Mouse (Mus musculus) stomach, embryonic 14.5 days (tissue): ENCODE measurements around the gene Tm2d3. TPM values are rescaled to one million over a fixed set of nuclear protein-coding genes. Genes with fewer than 3 reads are reported as not detected.

Source experiments
- ATAC-seq: fragments of 200-750 bp; cut with Nextera tagmentation; 2 replicates; pipeline ENCODE4 v1.8.0; 2017; ENCODE audit warnings: low read depth, moderate TSS enrichment; ENCODE audit not compliant: insufficient number of reproducible peaks, insufficient read depth, low FRiP score
- H3K27ac ChIP-seq: fragments of 300-500 bp; sonication (generic); 2 replicates; pipeline ENCODE4 v1.5.1; 2014; ENCODE audit warnings: mild to moderate bottlenecking, low read length, moderate library complexity, mixed read lengths
- H3K27me3 ChIP-seq: fragments of 300-500 bp; sonication (generic); 2 replicates; pipeline ENCODE4 v1.6.1; 2014; ENCODE audit warnings: low read length, control low read depth, mixed read lengths; ENCODE audit not compliant: control insufficient read depth, insufficient read depth
- H3K36me3 ChIP-seq: fragments of 300-500 bp; sonication (generic); 2 replicates; pipeline ENCODE4 v1.6.1; 2014; ENCODE audit warnings: mild to moderate bottlenecking, control low read depth, low read length, moderate library complexity, mixed read lengths; ENCODE audit not compliant: control insufficient read depth, insufficient read depth
- H3K4me1 ChIP-seq: fragments of 300-500 bp; sonication (generic); 2 replicates; pipeline ENCODE4 v1.6.1; 2014; ENCODE audit warnings: low read length, control low read depth, mixed read lengths; ENCODE audit not compliant: control insufficient read depth, insufficient read depth
- H3K4me2 ChIP-seq: fragments of 300-500 bp; sonication (generic); replicated peaks from 2 replicates; pipeline ENCODE4 v1.6.1; 2014; ENCODE audit warnings: low read depth, low read length, control low read depth
- H3K4me3 ChIP-seq: fragments of 300-500 bp; sonication (generic); 2 replicates; pipeline ENCODE4 v1.5.1; 2014; ENCODE audit warnings: low read depth, low read length, control low read depth
- H3K9ac ChIP-seq: fragments of 300-500 bp; sonication (generic); replicated peaks from 2 replicates; pipeline ENCODE4 v1.6.1; 2014; ENCODE audit warnings: low read depth, mild to moderate bottlenecking, control low read depth, low read length, moderate library complexity, mixed read lengths
- H3K9me3 ChIP-seq: fragments of 300-500 bp; sonication (generic); 2 replicates; pipeline ENCODE4 v1.6.1; 2016; ENCODE audit warnings: low read depth, low read length, control low read depth; ENCODE audit not compliant: control insufficient read depth
- WGBS: fragments of 180-500 bp; shearing (Covaris S2); extraction: QIAGEN DNeasy Blood & Tissue Kit; methylation state at CpG from one replicate; pipeline ENCODE4 v1.1.7; 2014; 5-methylcytosine and 5-hydroxymethylcytosine counted together
- polyA plus RNA-seq: library from polyadenylated mRNA; unstranded; fragments of >200 nt; fragmentation: Nextera tagmentation; extraction: Ambion mirVana; gene quantifications from 2 replicates; pipeline ENCODE4 v1.2.1, GENCODE M21; 2014

Tm2d3 gene
- polyA plus RNA-seq, 1 experiment from 2014 or later, result 98.5 TPM

DNA sequence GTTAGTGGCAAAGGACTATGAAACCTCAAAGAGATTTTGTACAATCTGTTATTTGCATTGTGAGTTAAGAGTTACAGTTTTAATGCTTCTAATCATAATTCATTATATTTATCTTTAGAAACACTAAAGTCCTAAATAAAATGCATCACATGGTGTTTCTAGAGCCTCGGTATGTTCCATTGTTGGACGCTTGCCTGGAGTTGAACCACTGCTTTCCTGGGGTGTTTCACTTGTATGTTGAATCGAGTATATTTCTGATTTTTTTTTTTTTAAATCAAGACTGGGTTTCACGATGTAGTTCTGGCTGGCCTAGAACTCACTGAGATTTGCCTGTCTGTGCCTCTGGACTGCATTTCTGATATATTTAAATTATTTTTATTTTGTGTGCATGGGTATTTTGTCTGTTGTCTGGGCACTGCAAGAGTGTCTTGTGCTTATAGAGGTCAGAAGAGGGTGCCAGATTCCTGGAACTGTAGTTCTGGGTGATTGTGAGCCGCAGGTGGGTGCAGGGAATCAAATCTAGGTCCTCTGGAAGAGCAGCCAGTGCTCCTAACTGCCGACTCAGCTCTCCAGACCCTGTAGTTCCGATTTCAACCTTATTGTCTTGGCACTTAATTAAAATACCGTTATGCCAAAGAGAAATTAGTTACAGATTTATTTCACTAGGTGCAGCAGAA lies 1.1 kb downstream of the Tm2d3 start:
- ATAC-seq, result no peak
- no peaks in the 10 kb centered on the region for H3K27me3 ChIP-seq
- H3K9me3 ChIP-seq, result no peaks in the 10 kb centered on the region
- no peak overlapping the region for H3K27ac ChIP-seq
- H3K4me3 ChIP-seq, result no peak overlapping the region
- 84% methylated on average over 8 of the region's 8 CpGs for WGBS
- H3K9ac ChIP-seq, result no peak overlapping the region
- H3K36me3 ChIP-seq, result peaks cover 7% of the 10 kb centered on the region; the same call in 1 of the 2 replicates
- H3K4me2 ChIP-seq, result no peak overlapping the region
- peaks cover 8% of the 10 kb centered on the region; the same call in 1 of the 2 replicates for H3K4me1 ChIP-seq

DNA sequence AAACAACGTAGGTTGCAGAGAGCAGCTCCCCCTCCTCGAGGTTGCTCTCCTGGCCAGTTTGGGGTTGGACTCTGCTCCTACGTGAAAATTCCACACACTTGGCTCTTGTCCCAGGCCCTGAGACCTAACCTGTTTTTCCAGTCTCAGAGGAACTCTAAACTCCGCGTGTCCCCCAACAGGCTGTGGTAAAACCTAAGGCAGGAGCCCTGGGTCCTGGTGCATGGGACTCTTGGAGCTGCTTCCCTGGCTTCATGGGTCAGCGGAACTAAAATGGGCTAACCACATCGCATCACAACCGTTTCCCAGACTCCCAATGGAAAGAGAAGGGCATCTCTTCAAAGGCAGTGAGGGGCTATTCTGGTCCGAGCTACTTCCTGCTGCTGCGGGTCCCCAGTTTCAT lies 1.9 kb downstream of the Tm2d3 start:
- peak overlapping the region; percentile 78 for H3K27ac ChIP-seq
- H3K27me3 ChIP-seq, result no peaks in the 10 kb centered on the region
- 0% methylated on average over 10 of the region's 10 CpGs for WGBS
- peaks cover 8% of the 10 kb centered on the region; the same call in 1 of the 2 replicates for H3K4me1 ChIP-seq
- H3K4me3 ChIP-seq, result peak overlapping the region; percentile 72
- H3K36me3 ChIP-seq, result peaks cover 11% of the 10 kb centered on the region
- peak; percentile 56; the same call in 1 of the 2 replicates for ATAC-seq
- H3K9me3 ChIP-seq, result no peaks in the 10 kb centered on the region
- peak overlapping the region; percentile 83 for H3K4me2 ChIP-seq
- no peak overlapping the region; the same call in 1 of the 2 replicates for H3K9ac ChIP-seq

DNA sequence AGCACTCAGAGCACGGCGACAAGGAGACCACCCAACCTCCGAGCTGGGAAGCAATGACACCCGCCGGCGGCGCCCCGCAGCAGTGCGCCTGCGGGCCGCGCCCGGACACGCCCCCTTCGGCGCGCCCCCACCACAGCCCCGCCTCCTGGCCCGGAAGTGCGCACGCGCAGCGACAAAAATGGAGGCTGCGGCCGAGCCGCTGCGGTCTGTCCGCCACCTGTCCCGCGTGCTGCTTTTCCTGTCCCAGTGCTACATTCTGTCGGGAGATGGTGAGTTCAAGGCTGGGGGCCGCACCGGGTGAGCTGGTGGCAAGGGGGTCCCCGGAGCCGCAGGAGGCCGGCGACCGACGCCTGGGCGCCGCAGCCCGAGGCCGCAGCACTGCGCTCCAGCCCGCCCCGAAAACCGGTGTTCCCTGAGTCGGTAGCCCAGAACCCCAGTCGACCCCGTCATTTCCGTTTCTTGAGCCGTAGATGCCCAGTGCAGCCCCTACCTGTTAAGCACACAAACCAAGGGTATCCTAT lies 2.4 kb downstream of the Tm2d3 start:
- Histone ChIP-seq H3K4me2 (peak overlapping the region; percentile 83), H3K27ac (peak overlapping the region; percentile 78), H3K27me3 (no peaks in the 10 kb centered on the region), H3K4me3 (peak overlapping the region; percentile 72), H3K36me3 (peaks cover 16% of the 10 kb centered on the region), H3K9me3 (no peaks in the 10 kb centered on the region), H3K4me1 (peaks cover 8% of the 10 kb centered on the region; the same call in 1 of the 2 replicates), H3K9ac (peak overlapping the region; percentile 60)
- ATAC-seq, result peak; percentile 94
- under 1% methylated on average over 52 of the region's 52 CpGs for WGBS

DNA sequence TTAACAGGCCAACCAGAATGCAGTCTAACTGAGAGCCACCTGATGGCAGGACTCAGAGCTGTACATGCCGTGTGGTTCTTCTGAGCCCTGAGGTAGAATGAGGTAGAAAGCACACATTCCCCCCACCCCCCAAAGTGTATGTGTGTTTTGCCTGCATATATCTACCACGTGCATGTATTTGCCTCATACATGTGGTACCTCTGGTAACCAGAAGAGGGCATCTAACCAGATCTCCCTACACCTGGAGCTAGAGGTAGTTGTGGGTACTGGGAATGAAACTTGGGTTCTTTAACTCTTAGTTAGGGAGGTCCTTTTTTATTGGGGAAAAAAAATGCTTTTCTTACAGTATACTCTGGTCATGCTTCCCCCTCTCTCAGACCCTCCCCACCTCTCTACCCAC lies 5.5 kb downstream of the Tm2d3 start:
- H3K4me3 ChIP-seq, result no peak overlapping the region
- H3K4me2 ChIP-seq, result no peak overlapping the region
- WGBS, result 54% methylated on average over 2 of the region's 2 CpGs
- ATAC-seq, result no peak
- no peaks in the 10 kb centered on the region for H3K9me3 ChIP-seq
- H3K27ac ChIP-seq, result no peak overlapping the region
- H3K4me1 ChIP-seq, result peaks cover 8% of the 10 kb centered on the region; the same call in 1 of the 2 replicates
- peaks cover 31% of the 10 kb centered on the region for H3K36me3 ChIP-seq
- no peak overlapping the region for H3K9ac ChIP-seq
- H3K27me3 ChIP-seq, result no peaks in the 10 kb centered on the region

DNA sequence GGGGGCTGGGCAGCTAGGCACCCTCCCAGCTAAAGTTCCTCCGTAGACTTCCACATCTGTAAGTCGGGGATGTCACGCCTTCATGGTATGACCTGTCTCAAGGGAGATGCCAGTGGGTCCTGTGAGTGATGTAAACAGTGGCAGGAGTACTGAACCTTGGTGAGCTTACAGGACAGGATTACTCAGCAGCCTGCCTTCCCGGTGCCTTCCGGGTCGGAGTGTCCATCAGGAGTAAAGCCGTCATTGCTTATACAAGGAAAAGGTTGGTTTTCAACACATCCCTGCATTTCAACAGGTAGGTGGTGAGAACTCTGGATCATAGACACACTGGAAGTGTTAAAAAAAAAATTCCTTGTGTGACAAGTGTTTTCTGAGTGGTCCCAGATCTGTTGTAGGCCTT lies 11.1 kb downstream of the Tm2d3 start:
- Histone ChIP-seq H3K9ac (no peak overlapping the region), H3K27ac (no peak overlapping the region), H3K4me1 (no peaks in the 10 kb centered on the region), H3K36me3 (peaks cover 24% of the 10 kb centered on the region), H3K4me2 (no peak overlapping the region), H3K9me3 (no peaks in the 10 kb centered on the region), H3K27me3 (no peaks in the 10 kb centered on the region), H3K4me3 (no peak overlapping the region)
- ATAC-seq, result no peak
- WGBS, result 87% methylated on average over 7 of the region's 7 CpGs

DNA sequence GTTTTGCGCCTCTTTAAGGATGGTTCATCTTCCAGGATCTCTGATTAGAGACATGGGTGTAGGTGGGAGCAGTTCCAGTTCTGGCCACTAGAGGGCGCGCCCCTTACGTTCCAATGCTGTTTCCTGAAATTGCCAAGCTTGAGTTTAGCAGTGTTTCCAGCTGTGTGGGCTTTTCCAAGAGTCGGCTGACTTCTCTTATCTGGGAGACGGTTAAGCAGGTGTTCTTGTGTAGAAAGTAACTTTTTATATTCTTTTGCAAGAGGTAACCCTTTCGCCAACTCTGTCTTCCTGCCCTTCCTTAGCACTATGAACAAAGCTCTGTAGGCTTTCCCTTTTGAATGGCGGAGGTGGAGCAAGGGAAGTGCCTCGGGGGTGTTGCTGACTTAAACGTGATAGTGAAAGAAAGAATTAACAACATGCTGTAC lies 13.9 kb downstream of the Tm2d3 start:
- ATAC-seq, result peak; percentile 56; the same call in 1 of the 2 replicates
- Histone ChIP-seq H3K9ac (no peak overlapping the region; the same call in 1 of the 2 replicates), H3K4me1 (no peaks in the 10 kb centered on the region), H3K27me3 (no peaks in the 10 kb centered on the region), H3K36me3 (peaks cover 6% of the 10 kb centered on the region), H3K9me3 (no peaks in the 10 kb centered on the region), H3K4me2 (peak overlapping the region; percentile 37), H3K4me3 (peak overlapping the region; percentile 5; the same call in 1 of the 2 replicates), H3K27ac (no peak overlapping the region)
- 13% methylated on average over 10 of the region's 10 CpGs for WGBS

DNA sequence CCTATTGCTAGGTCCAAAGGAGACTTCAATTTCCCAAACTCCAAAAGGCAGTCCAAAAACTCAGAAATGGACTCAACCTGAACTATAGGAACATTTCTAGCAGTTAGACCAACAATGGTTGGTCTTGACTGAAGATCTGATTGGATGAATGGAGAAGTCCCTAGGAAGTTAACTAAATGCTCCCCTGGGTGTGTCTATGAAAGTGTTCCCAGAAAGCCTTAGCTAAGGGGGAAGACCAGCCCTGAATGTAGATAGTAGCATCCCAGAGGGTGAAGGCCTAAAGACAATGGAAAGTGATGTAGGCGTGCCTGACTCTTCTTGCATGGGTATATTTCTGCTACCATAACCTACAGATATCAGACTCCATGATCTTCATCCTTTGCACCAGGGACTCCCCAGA lies 17.5 kb downstream of the Tm2d3 start:
- H3K4me3 ChIP-seq, result no peak overlapping the region
- no peaks in the 10 kb centered on the region for H3K4me1 ChIP-seq
- no peak overlapping the region for H3K4me2 ChIP-seq
- H3K36me3 ChIP-seq, result no peaks in the 10 kb centered on the region
- no peak overlapping the region for H3K27ac ChIP-seq
- 100% methylated on average over 1 of the region's 1 CpGs for WGBS
- no peak for ATAC-seq
- H3K9me3 ChIP-seq, result no peaks in the 10 kb centered on the region
- H3K9ac ChIP-seq, result no peak overlapping the region
- H3K27me3 ChIP-seq, result no peaks in the 10 kb centered on the region

DNA sequence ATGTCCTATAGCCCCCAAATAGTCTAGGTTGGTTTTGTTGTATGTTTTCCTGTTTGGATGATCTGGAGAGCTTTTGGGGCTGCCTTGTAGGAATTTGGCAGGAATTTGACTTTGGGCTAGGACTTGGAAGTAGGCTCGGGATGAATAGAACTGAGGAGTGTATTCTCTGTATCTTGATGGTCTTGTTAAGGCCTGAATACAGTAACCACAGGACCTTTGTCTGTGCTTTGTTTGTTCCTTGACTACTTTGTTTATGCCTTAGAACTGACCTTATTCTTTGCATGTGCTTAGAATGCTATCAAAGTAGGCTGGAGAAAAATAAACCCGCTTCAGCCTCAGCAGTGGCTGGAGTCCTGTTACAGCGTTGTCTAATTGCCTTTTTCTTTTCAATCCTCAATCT lies 19.3 kb downstream of the Tm2d3 start:
- H3K4me3 ChIP-seq, result no peak overlapping the region
- ATAC-seq, result no peak

More for the DNA sequence above, 19.3 kb downstream of the Tm2d3 start:
- Histone ChIP-seq H3K36me3 (no peaks in the 10 kb centered on the region), H3K9ac (no peak overlapping the region), H3K27ac (no peak overlapping the region), H3K27me3 (no peaks in the 10 kb centered on the region), H3K4me2 (no peak overlapping the region), H3K4me1 (no peaks in the 10 kb centered on the region), H3K9me3 (no peaks in the 10 kb centered on the region)
- 86% methylated on average over 3 of the region's 3 CpGs for WGBS
